Mouse (Mus musculus): ENCODE measurements at regions not wholly inside any gene's neighbourhood (a gene's known extent, or its start where the extent isn't known, plus 50 kb on each side); places are given as distances from the start of the nearest gene placed in this dataset.

DNA sequence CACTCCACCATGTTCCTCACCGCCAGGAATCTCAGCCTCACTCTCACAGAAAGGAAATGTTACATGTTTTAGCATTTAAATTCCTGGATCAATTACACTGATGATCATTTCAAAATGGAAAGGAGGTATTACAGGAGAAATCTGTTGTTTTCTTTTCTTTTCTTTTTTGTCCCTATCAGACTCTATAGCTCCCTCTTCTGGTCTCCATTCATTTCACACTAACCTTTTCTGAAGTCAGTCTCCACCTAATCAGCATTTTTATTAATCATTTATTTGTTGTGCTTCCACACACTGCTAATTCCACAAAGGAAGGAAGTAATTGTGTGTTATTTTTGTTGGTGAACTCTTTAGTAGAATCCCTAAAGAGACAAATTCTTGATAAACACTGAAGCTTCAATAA lies 130.5 kb upstream of the Car10 start:
- ChIA-PET CTCF (interaction anchor here in 1 of 4 experiments (0.7 kb wide), 1 partner anchor 635 kb away, joined by 3 read pairs; no protein-coding TSS in a partner anchor), POLR2A (interaction anchor here in 1 of 4 experiments (0.6 kb wide), 1 partner anchor 879 kb away, joined by 3 read pairs; no protein-coding TSS in a partner anchor)

DNA sequence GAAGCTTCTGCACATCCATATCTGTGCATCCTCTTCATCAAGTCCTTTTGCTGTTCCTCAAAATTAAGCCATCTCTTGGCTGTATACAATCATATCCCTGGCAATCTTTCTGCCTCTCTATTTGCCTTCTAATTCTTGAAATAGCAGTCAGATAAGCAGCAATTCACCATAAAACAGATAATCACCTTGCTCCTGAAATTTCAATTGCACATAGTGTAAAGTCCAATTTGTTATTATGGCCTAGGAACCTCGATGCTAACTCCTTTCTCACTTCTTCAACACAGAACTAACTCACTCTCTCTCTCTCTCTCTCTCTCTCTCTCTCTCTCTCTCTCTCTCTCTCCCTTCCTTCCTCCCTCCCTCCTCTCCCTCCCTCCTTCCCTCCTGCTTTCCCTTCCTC lies 98.2 kb upstream of the Car10 start:
- CTCF ChIA-PET = no interaction called here

DNA sequence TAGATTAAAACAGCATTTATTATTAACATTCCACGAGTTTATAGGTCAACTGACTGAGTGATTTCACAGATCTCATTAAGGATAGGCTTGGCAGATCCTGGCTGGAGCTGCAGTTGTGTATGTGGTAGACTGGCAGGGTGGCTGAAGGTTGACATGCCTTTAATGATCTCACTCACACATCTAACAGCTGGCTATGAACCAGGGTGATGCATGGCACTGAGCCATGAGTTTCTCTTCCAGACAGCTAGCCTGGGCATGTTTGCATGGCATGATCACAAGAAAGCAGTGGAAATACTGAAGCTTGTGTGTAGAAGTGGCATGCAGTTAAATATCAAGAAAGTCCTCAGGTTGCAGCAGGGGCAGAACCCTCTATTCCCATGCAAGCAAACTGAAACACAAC lies 91.8 kb upstream of the Car10 start:
- ChIA-PET POLR2A (no interaction called here), CTCF (no interaction called here)

More for the DNA sequence above, 98.2 kb upstream of the Car10 start:
- POLR2A ChIA-PET = no interaction called here

DNA sequence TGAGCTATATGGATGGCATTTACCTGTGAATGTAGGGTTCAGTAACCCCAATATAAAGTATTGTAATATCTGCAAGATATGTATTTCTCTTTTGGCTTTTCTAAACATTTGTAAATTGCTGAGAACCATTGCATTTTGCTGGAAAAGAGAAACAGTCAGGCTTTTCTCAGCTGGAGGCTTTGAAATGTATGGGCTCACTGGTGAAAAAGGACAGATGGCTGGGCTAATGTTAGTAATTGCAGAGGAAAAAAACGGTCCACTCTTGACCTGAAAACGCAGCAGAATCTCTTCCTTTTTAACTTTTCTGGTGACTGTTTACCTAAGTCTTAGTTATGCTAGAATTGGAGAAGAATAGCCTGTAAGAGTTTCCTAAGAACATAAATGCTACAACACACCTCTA lies 71.8 kb upstream of the Car10 start:
- POLR2A ChIA-PET = no interaction called here
- CTCF ChIA-PET = no interaction called here

DNA sequence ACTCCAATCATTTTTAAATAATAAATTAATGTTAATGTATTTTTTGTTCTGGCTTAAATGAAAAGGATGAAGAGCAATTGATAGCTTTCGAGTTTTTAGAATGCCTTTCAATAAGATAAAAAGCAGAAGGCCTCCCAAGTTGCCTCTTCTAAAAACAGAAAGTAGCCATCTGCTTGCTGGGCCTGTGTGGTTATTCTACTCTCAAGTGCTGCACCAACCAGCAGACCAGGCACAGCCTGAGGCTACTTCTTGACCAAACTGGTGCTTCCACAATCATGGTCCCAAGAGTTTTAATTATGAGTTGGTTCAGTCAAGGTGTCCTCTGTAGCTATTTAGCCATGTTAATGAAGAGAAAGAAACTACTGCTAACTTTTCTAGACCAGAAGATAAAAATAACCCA lies 62.3 kb upstream of the Car10 start:
- POLR2A ChIA-PET = no interaction called here
- CTCF ChIA-PET = no interaction called here

DNA sequence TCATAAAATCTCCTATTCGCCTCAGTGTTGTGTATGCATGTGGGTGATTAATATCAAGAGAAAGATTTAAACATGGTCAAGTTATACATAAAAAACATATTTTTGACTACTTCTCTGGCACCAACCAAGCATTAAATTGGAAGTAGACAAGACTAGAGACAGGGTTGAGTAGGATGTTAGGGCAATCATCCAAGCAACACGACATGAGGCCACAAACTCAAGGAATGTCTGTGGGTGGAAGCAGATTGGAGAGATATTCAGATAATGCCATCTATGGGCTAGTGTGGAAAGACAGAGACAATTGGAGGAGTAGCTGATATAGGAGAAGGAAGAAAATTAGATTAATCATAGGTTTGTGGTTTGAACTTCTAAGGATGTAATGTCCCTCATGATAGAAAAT lies 60.0 kb upstream of the Car10 start:
- CTCF ChIA-PET = no interaction called here
- POLR2A ChIA-PET = no interaction called here

DNA sequence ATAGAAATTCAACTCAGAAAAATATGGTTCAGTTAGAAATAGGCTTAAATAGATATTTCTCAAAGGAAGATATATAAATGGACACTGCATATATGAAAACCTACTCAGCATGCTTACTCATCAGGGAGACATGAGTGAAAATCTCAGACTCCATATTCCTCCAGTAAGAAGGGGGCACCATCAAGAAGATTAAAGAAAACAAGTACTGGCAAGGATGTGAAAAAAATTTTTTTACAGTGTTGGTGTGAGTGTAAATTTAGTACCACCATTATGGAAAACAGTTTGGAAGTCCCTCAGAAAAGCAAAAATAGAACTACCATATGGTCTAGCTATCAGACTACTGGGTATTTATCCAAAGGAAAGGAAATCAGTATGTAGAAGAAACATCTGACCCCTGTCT lies 58.5 kb upstream of the Car10 start:
- CTCF ChIA-PET = no interaction called here
- POLR2A ChIA-PET = no interaction called here

DNA sequence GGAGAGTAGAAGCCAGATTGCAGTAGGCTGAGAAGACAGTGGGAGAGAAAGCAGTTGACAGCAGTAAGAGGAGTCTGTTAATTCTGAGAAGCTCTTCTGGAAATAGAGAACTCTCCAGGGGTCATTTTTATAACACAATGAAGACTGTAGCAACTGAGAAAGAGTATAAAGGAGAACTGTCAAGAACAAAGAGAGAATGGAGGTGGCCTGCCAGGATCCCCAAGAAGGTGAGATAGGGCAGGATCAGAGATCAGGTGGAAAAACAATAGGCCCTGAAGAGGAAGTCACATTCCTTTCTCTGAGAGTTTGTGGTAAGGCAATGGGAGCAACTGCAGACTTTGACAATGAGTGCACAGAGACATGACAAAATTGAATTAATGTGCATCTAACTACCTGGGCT lies 57.0 kb upstream of the Car10 start:
- ChIA-PET CTCF (no interaction called here), POLR2A (interaction anchor here in 1 of 4 experiments (0.6 kb wide), 1 partner anchor 8 kb away, joined by 3 read pairs; no protein-coding TSS in a partner anchor)

DNA sequence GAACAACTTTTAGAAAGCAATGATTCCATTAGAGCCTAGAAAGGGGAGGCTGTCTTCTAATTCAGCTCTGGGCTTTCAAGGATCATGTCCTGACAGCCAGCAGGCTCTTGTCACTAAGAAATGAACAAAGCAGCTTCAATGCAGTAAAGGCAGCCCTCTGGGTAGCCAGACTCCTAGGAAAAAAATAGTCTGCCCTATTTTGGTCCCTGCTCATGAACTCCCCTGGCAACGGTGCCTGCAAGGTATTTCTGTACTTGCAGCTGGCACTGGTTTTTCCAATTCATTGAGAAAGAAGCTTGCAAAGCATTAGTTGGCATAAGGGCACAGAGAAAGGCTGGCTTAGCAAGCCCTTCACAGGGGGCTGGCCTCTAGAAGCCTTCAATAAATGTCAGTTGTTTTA lies 52.8 kb upstream of the Car10 start:
- ChIA-PET CTCF (interaction anchor here in 1 of 4 experiments (0.5 kb wide), 1 partner anchor 416 kb away, joined by 5 read pairs; no protein-coding TSS in a partner anchor), POLR2A (interaction anchor here in 2 of 4 experiments (0.6 kb wide), 2 partner anchors 18 to 1166 kb away, joined by 3 to 4 read pairs; no protein-coding TSS in a partner anchor)
